Mouse (Mus musculus): ENCODE results near the gene Ttn. TPM values are rescaled to one million over a fixed set of nuclear protein-coding genes. Genes with fewer than 3 reads are reported as not detected.

Ttn gene
- polyA plus RNA-seq, 1 experiment from 2014 or later = under 0.01 TPM

DNA sequence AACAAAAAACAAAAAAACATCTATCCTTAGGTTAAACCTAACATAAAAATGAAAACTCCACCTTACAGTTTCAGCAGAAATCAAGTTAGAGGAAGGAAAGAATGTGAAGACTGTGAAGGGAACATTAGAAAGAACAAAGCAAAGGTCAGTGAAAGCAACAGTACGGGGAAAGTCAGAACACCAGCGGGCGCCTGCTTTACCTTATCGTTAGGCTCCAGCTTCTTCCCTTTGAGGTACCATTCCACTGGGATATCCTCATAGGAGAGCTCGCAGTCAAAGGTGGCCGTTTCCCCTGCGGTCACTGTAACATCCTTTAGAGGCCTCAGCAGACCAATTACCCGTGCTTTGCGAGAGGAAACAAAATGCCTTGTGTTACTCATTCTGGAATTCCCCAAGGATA, 175.5 kb downstream of the Ttn start:
- WGBS = 83% methylated on average over 9 of the region's 9 CpGs

DNA sequence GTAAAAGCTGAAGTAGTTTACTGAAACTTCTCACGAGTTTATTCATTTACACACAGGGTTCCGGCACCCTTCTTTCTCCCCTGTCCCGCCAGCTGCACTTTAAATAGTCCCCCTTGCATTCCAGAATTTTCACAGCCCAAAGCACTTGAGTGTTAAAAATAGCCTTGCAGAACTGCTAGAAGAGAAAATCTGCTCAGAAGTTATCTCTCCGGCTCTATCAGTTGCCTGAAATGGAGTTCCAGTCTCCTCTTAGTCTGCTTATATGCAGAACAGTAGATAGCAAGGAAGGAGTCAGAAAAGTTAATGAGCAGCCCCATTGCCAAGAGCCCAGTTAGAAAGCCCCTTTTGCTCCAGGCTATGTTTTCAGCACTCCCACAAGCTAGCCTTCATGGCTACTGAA, 176.0 kb downstream of the Ttn start:
- H3K9me3 ChIP-seq (replicated peaks) = no peaks in the 10 kb centered on the region
- 82% methylated on average over 4 of the region's 4 CpGs for WGBS
- H3K27me3 ChIP-seq (ENCODE audit: low read depth, poor library complexity, severe bottlenecking) = no peaks in the 10 kb centered on the region
- H3K36me3 ChIP-seq = no peaks in the 10 kb centered on the region
- no peak overlapping the region for H3K27ac ChIP-seq (replicated peaks)
- H3K4me1 ChIP-seq = no peaks in the 10 kb centered on the region
- H3K4me3 ChIP-seq = no peak overlapping the region
- DNase-seq (ENCODE audit: low spot score) = no peak

More for the DNA sequence above, 175.5 kb downstream of the Ttn start:
- no peaks in the 10 kb centered on the region for H3K9me3 ChIP-seq (replicated peaks)
- H3K4me3 ChIP-seq = no peak overlapping the region
- DNase-seq (ENCODE audit: low spot score) = no peak
- no peaks in the 10 kb centered on the region for H3K4me1 ChIP-seq
- no peak overlapping the region for H3K27ac ChIP-seq (replicated peaks)
- no peaks in the 10 kb centered on the region for H3K36me3 ChIP-seq
- no peaks in the 10 kb centered on the region for H3K27me3 ChIP-seq (ENCODE audit: low read depth, poor library complexity, severe bottlenecking)

DNA sequence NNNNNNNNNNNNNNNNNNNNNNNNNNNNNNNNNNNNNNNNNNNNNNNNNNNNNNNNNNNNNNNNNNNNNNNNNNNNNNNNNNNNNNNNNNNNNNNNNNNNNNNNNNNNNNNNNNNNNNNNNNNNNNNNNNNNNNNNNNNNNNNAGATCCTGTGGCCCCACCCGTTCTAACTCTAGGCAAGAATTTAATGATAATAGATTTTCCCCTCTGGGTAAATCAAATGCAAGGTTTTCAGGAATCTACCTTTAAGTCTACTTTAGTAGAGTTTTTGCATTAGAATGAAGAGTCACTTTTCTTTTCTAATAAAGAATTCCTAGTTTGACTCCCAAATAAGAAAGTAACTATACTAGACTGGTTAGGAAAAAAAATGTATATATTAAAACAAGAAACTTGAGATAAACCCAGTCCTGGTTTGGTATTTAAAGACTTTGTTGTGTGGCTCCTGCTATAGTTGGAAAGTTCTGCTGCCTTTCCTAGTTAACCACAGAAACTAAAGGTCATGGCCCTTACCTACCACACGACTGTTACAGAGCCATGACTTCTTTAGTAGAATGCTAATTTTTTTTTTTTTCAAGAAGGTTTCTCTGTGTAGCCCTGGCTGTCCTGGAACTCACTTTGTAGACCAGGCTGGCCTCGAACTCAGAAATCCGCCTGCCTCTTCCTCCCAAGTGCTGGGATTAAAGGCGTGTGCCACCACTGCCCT, 177.0 kb downstream of the Ttn start:
- H3K27ac ChIP-seq (replicated peaks) = no peak overlapping the region
- no peaks in the 10 kb centered on the region for H3K9me3 ChIP-seq (replicated peaks)
- H3K4me1 ChIP-seq = no peaks in the 10 kb centered on the region
- H3K4me3 ChIP-seq = no peak overlapping the region
- H3K36me3 ChIP-seq = no peaks in the 10 kb centered on the region
- WGBS = 64% methylated on average over 5 of the region's 5 CpGs
- H3K27me3 ChIP-seq (ENCODE audit: low read depth, poor library complexity, severe bottlenecking) = no peaks in the 10 kb centered on the region
- DNase-seq (ENCODE audit: low spot score) = no peak

DNA sequence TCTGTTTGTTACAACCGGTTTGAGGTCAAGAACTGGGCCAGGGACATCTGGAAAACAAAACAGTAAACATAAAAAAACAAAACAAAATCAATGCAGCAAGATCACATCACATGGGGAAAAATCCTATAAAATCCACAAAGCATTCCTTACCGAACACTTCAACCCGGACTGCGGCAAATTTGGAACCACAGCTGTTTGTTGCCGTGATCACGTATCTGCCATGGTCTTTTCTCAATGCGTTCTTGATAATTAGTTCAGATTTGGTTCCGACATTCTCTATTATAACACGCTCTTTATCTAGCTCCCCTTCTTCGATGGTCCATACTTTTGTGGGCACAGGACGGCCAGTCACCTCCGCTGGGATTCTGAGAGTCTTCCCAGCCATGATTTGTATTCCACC, 198.2 kb downstream of the Ttn start:
- Histone ChIP-seq H3K27me3 (ENCODE audit: low read depth, poor library complexity, severe bottlenecking) (no peaks in the 10 kb centered on the region), H3K9me3 (replicated peaks) (no peaks in the 10 kb centered on the region), H3K27ac (replicated peaks) (no peak overlapping the region), H3K36me3 (no peaks in the 10 kb centered on the region), H3K4me3 (no peak overlapping the region), H3K4me1 (no peaks in the 10 kb centered on the region)
- WGBS = 95% methylated on average over 12 of the region's 12 CpGs
- DNase-seq (ENCODE audit: low spot score) = no peak

DNA sequence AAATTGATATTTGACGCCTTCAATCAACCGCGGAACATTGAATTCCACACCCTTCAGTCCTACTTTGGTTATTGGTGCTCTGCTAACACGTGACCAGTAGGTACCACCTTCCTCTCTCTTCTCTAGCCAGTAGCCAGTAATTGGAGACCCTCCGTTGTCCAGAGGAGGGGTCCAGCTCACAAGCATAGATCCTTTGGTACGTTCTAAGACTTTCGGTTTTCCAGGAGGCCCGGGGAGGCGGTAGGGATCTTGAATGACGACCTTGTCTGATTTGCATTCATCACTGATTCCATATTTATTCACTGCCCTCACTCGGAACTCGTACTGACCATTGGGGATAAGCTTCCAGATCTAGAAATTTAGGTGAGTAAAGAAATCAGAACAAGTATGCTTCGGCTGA, 201.6 kb downstream of the Ttn start:
- Histone ChIP-seq H3K4me3 (no peak overlapping the region), H3K27ac (replicated peaks) (no peak overlapping the region), H3K4me1 (no peaks in the 10 kb centered on the region), H3K9me3 (replicated peaks) (no peaks in the 10 kb centered on the region), H3K36me3 (no peaks in the 10 kb centered on the region), H3K27me3 (ENCODE audit: low read depth, poor library complexity, severe bottlenecking) (no peaks in the 10 kb centered on the region)
- DNase-seq (ENCODE audit: low spot score) = no peak
- WGBS = 93% methylated on average over 13 of the region's 13 CpGs

DNA sequence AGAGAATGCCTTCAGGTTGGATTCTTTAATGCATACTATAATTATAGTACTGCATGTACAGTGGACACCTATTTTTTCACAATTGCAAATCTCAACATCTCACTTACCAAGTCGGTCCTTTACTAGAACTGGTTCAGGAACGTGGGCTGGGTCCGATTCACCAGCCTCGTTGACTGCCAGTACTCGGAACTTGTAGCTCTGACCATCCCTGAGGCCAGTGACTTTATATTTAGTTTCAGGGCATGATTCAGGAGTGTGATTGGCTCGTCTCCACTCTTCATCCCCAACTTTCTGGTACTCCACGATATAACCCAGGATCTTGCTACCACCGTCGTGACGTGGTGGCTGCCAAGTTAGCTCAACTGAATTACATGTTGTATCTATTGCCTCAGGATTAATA, 212.5 kb downstream of the Ttn start:
- WGBS = 91% methylated on average over 10 of the region's 10 CpGs
- peak; percentile 2 for DNase-seq (ENCODE audit: low spot score)
- H3K27ac ChIP-seq (replicated peaks) = no peak overlapping the region
- H3K4me1 ChIP-seq = no peaks in the 10 kb centered on the region
- H3K4me3 ChIP-seq = no peak overlapping the region
- H3K9me3 ChIP-seq (replicated peaks) = no peaks in the 10 kb centered on the region
- no peaks in the 10 kb centered on the region for H3K27me3 ChIP-seq (ENCODE audit: low read depth, poor library complexity, severe bottlenecking)
- no peaks in the 10 kb centered on the region for H3K36me3 ChIP-seq

DNA sequence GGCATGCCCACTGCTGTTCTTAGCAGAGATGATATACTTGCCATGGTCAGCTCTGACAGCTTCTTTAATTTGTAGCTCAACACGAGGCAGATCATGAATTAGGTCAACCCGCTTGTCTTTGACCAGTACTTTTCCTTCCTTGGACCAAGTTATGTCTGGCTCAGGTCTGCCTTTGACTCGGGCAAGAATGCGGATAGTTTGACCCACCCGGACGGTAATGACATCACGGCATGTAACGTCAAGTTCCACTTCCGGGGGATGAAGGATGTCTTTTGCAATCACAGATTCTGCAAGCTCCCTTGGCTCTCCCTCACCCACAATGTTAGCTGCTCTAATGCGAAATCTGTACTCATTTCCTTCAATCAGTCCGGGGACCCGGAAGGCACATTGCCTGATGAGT, 215.1 kb downstream of the Ttn start:
- Histone ChIP-seq H3K9me3 (replicated peaks) (no peaks in the 10 kb centered on the region), H3K4me1 (no peaks in the 10 kb centered on the region), H3K27me3 (ENCODE audit: low read depth, poor library complexity, severe bottlenecking) (no peaks in the 10 kb centered on the region), H3K4me3 (no peak overlapping the region), H3K27ac (replicated peaks) (no peak overlapping the region), H3K36me3 (no peaks in the 10 kb centered on the region)
- WGBS = 94% methylated on average over 12 of the region's 12 CpGs
- no peak for DNase-seq (ENCODE audit: low spot score)

DNA sequence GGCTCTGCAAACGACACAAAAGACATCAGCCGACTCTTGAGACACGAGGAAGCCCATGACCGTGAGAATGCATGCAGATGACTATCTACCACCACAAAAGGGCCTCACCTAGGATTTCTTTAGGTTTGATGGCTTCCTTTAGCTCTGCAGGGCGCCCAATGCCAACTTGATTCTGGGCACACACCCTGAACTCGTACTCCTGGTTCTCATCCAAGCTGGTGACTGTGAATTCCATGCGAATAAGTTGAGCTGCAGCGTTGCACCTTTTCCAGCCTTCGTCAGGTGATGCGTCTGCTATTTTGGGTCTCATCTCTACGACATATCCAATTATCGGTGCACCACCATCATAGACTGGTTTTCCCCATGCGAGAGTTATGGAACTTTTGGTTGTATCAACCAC, 217.8 kb downstream of the Ttn start:
- Histone ChIP-seq H3K36me3 (no peaks in the 10 kb centered on the region), H3K4me1 (no peaks in the 10 kb centered on the region), H3K9me3 (replicated peaks) (no peaks in the 10 kb centered on the region), H3K27ac (replicated peaks) (no peak overlapping the region), H3K4me3 (no peak overlapping the region), H3K27me3 (ENCODE audit: low read depth, poor library complexity, severe bottlenecking) (no peaks in the 10 kb centered on the region)
- DNase-seq (ENCODE audit: low spot score) = no peak
- 93% methylated on average over 13 of the region's 13 CpGs for WGBS

DNA sequence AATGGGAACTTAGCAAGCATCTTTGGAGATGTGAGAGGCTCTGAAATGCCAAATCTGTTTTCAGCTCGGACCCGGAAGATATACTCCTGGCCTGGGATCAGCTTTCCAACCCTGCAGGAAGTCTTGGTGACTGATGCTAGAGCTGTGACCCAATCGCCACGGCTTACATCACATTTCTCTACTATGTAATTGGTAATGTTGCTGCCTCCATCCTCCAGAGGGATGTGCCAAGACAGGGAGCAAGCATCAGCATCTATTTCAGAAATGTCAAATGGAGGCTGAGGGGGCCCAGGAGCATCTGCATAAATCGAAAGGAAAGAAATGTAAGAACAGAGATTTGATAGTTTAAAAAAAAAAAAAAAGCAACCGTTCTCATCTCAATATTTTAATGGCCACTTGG, 220.2 kb downstream of the Ttn start:
- DNase-seq (ENCODE audit: low spot score) = no peak
- 94% methylated on average over 6 of the region's 6 CpGs for WGBS

DNA sequence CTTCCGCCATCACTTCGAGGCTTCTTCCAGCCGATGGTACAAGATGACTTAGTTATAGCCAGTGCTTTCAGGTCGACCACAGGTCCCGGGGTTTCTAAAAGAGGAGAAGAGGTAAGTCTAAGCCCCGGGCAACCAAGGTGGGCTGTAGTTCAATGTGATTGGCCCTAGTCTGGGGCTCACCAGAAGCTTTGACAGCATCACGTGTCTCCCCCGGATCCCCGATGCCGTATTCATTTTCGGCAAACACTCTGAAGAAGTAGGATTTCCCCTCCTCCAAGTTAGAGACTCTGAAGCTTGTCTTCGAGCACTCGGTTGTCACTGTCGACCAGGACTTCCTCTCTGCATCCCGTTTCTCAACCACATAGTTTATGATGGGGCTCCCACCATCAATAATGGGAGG, 225.9 kb downstream of the Ttn start:
- H3K27ac ChIP-seq (replicated peaks) = no peak overlapping the region
- no peaks in the 10 kb centered on the region for H3K27me3 ChIP-seq (ENCODE audit: low read depth, poor library complexity, severe bottlenecking)
- no peaks in the 10 kb centered on the region for H3K4me1 ChIP-seq
- peaks cover 18% of the 10 kb centered on the region for H3K9me3 ChIP-seq (replicated peaks)
- WGBS = 94% methylated on average over 15 of the region's 15 CpGs
- no peak overlapping the region for H3K4me3 ChIP-seq
- no peaks in the 10 kb centered on the region for H3K36me3 ChIP-seq
- DNase-seq (ENCODE audit: low spot score) = no peak

More for the DNA sequence above, 220.2 kb downstream of the Ttn start:
- Histone ChIP-seq H3K27ac (replicated peaks) (no peak overlapping the region), H3K36me3 (no peaks in the 10 kb centered on the region), H3K9me3 (replicated peaks) (peaks cover 13% of the 10 kb centered on the region), H3K4me3 (no peak overlapping the region), H3K4me1 (no peaks in the 10 kb centered on the region), H3K27me3 (ENCODE audit: low read depth, poor library complexity, severe bottlenecking) (no peaks in the 10 kb centered on the region)

DNA sequence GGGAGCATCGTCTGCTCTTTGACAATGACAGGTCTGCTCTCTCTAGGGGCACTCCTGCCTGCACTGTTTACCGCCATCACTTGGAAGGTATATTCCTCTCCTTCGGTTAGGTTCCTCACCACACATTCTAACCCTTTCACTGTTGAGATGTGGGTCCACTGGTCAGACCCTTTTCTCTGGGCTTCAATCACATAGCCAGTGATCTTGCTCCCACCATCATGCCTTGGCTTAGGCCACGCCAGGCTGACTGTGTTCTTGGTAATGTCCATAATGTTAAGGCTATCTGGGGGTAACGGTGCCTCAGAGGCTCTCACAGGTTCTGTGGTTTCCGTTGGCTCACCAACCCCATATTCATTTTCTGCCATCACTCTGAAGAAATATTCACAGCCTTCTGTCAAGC, 230.4 kb downstream of the Ttn start:
- H3K27me3 ChIP-seq (ENCODE audit: low read depth, poor library complexity, severe bottlenecking) = no peaks in the 10 kb centered on the region
- H3K36me3 ChIP-seq = no peaks in the 10 kb centered on the region
- 91% methylated on average over 6 of the region's 6 CpGs for WGBS
- peaks cover 5% of the 10 kb centered on the region; the same call in 1 of the 2 replicates for H3K9me3 ChIP-seq (replicated peaks)
- no peak overlapping the region for H3K4me3 ChIP-seq
- H3K4me1 ChIP-seq = no peaks in the 10 kb centered on the region
- H3K27ac ChIP-seq (replicated peaks) = no peak overlapping the region
- no peak for DNase-seq (ENCODE audit: low spot score)

DNA sequence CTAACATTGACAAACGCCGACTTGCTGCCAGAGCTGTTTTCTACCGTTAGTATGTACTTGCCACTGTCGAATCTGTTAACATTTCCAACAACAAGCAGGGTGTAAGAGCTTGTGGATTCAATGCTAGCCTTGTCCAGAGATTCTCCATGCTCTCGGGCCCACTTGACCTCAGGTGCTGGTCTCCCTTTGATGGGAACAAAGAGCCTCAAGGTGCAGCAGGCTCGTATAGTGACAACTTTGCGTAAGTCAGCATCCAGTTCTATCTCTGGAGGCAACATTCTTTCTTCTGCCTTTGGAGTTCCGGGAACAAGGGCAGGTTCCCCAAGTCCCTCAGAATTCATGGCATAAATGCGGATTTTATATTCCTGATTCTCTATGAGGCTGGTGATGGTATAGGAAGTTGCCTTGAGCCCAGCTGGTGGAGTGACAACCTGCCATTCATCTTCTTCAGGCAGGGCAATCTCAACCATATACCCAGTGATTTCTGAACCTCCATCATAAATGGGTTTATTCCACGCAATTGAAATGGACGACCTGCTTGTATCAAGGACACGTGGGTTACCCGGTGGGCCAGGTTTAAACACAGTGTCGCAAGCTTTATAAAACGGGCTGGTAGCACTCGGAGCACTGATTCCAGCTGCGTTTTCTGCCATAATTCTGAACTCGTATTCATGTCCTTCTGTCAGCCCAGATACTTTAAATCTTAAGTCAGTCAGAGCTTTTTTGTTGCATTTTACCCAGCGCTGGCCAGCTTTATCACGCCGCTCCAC, 232.8 kb downstream of the Ttn start:
- H3K9me3 ChIP-seq (replicated peaks) = peaks cover 18% of the 10 kb centered on the region
- H3K4me1 ChIP-seq = no peaks in the 10 kb centered on the region
- no peak overlapping the region for H3K4me3 ChIP-seq
- no peak for DNase-seq (ENCODE audit: low spot score)
- no peaks in the 10 kb centered on the region for H3K27me3 ChIP-seq (ENCODE audit: low read depth, poor library complexity, severe bottlenecking)
- 96% methylated on average over 21 of the region's 21 CpGs for WGBS
- H3K36me3 ChIP-seq = no peaks in the 10 kb centered on the region
- no peak overlapping the region for H3K27ac ChIP-seq (replicated peaks)

DNA sequence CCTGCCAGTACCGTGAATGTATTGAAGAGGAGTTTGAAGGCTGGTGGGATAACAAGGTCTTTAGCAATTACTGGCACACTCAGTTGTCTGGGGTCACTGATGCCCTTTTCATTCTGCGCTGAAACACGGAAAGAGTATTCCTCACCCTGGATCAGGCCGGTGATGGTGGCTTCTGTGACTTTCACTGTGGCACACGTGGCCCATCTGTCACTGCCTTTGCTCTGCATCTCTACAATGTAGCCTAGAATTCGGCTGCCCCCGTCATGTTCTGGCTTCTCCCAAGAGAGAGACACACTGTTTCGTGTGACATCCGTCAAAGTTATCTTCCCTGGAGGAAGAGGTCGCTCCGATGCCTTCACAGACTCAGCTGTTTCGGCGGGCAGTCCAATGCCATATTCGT, 233.7 kb downstream of the Ttn start:
- Histone ChIP-seq H3K27me3 (ENCODE audit: low read depth, poor library complexity, severe bottlenecking) (no peaks in the 10 kb centered on the region), H3K36me3 (no peaks in the 10 kb centered on the region), H3K27ac (replicated peaks) (no peak overlapping the region), H3K9me3 (replicated peaks) (peaks cover 19% of the 10 kb centered on the region), H3K4me3 (no peak overlapping the region), H3K4me1 (no peaks in the 10 kb centered on the region)
- 95% methylated on average over 14 of the region's 14 CpGs for WGBS
- DNase-seq (ENCODE audit: low spot score) = no peak
